Mouse (Mus musculus): ENCODE results near the gene Cuedc1. TPM values are rescaled to one million over a fixed set of nuclear protein-coding genes. Genes with fewer than 3 reads are reported as not detected.
A peak's percentile ranks its signal among the peaks of the same experiment; 100 is the strongest.

Gene Cuedc1
- polyA plus RNA-seq, 1 experiment: 346 TPM

DNA sequence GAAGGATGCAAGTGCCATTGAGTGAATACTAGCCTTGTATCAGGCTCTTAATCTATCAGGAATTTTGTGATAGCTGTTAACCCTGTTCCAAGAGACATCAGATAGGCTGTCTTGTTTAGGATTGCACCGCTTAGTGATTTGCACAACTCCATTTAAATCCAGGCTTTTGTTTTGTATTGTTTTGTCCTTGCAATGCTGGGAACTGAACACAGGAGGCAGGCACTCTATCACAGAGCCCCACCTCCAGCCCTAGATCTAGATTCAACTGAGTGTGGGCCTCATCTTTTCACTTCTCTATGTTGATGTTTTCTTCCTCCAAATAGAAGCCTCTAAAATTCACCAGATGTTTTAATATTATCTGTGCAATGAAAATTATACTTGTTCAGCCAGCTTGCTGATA is 22.2 kb upstream of the Cuedc1 start:
- Histone ChIP-seq H3K4me1 (peaks cover 94% of the 10 kb centered on the region), H3K36me3 (replicated peaks; ENCODE audit: low read length) (peaks cover 96% of the 10 kb centered on the region), H3K9me3 (no peaks in the 10 kb centered on the region), H3K4me3 (replicated peaks) (no peak overlapping the region), H3K27me3 (replicated peaks) (no peaks in the 10 kb centered on the region)
- TF ChIP-seq FLI1 (IDR thresholded peaks at IDR 0.05; ENCODE audit: low read length) (no peak), GATA1 (IDR thresholded peaks at IDR 0.05; ENCODE audit: borderline replicate concordance, low read length) (no peak)

DNA sequence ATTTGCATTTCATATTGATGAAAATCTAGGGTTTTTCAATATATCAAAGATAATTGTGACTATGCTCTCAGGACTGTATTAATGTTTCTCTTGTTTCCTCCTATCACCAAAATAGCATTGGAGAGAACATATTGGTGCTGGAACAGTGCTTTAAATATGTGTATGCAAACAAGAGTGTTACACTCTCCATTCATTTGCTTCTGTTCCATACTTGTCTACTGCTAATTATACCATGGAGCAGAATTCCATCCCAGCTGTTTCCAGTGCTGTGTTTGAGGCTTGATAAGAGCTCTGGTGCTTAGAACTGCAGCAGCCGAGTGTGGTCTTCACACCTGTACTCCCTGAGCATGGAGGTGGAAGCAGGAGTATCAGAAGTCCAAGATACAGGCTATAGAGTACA is 21.5 kb upstream of the Cuedc1 start:
- Histone ChIP-seq H3K9me3 (no peaks in the 10 kb centered on the region), H3K4me3 (replicated peaks) (no peak overlapping the region), H3K4me1 (peaks cover 94% of the 10 kb centered on the region), H3K36me3 (replicated peaks; ENCODE audit: low read length) (peaks cover 96% of the 10 kb centered on the region), H3K27me3 (replicated peaks) (no peaks in the 10 kb centered on the region)
- TF ChIP-seq GATA1 (IDR thresholded peaks at IDR 0.05; ENCODE audit: borderline replicate concordance, low read length) (no peak), FLI1 (IDR thresholded peaks at IDR 0.05; ENCODE audit: low read length) (no peak)

DNA sequence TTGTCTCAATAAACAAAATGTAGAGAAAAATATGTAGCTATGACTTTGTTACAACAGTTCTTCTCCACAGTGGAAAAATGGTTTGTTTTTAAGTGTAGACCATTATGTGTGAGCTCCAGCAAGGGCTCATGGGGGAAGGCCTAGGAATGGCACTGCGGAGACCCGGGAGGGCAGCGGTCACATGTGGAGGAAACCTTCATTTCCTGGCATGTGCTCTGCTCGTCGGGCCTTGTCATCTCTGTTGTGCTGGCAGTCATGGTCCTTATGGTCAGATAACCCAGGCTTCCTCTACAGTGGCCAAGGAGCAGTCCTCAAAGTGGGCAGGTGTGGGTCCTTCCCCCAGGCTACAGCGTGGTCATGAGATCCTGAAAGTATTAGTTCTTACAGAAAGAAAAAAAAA is 14.2 kb upstream of the Cuedc1 start:
- peaks cover 78% of the 10 kb centered on the region for H3K36me3 ChIP-seq (replicated peaks; ENCODE audit: low read length)
- H3K27me3 ChIP-seq (replicated peaks): no peaks in the 10 kb centered on the region
- no peaks in the 10 kb centered on the region; the same call in 1 of the 2 replicates for H3K9me3 ChIP-seq
- peak overlapping the region; percentile 60 for H3K4me3 ChIP-seq (replicated peaks)
- peaks cover 100% of the 10 kb centered on the region for H3K4me1 ChIP-seq
- TF ChIP-seq GATA1 (IDR thresholded peaks at IDR 0.05; ENCODE audit: borderline replicate concordance, low read length) (no peak), FLI1 (IDR thresholded peaks at IDR 0.05; ENCODE audit: low read length) (no peak)

DNA sequence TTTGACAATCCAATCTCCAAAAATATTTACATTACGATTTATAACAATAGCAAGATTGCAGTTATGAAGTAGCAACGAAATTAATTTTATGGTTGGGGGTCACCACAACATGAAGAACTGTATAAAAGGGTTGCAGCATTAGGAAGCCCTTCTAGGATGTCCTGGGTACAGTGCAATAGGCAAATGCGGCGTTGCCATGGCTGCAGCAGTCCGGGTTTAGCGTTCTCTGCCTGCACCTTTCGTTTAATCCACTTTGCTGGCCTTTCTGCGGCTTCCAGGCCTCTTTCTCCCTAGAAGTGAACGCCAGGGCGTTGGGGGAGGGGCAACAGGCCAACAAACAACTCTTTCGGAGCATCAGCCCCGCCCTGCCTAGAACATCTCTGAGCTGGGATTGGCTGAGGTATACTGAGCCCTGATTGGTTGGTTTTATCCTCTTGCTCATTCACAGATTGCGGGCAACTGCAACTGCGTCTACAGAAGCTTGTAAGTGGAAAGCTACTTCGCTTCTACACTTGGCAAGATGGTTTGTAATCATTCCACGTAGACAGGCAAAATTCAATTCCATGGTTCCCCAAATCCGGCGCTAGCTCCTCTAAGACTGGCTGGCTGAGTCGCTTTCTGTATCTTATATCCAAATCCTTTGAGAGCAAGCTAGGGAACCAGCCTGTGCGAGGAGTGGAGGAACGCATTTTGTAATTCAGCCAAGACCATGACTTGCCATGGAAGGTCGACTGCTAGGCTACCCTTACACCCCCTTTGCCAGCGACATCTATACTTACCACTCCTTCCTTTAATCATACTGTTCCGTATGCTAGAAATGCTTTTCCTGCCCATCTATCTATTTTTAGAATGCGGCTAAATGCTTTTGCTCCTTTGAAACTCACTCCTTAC is 10.9 kb upstream of the Cuedc1 start:
- Histone ChIP-seq H3K4me1 (peaks cover 100% of the 10 kb centered on the region), H3K4me3 (replicated peaks) (peak overlapping the region; percentile 87), H3K36me3 (replicated peaks; ENCODE audit: low read length) (peaks cover 58% of the 10 kb centered on the region), H3K27me3 (replicated peaks) (no peaks in the 10 kb centered on the region), H3K9me3 (no peaks in the 10 kb centered on the region; the same call in 1 of the 2 replicates)
- TF ChIP-seq FLI1 (IDR thresholded peaks at IDR 0.05; ENCODE audit: low read length) (no peak), GATA1 (IDR thresholded peaks at IDR 0.05; ENCODE audit: borderline replicate concordance, low read length) (no peak)

DNA sequence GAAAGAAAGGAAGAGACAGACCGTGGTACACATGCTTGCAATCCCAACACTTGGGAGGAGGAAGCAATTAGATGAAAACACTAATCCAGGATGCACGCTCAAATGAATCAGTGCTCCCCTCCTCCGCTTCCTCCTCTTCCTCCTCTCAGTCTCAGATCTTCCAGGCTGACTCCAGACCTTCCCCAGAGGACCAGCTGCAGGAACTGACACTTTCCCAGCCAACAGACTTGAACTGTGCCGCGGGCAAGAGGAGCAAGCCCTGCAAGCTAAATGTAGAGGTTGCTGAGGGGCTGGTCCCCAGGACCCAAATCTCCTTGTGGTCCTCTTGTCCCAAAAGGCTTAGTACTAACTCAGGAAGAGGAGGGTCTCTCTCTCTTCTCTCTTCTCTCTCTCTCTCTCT is 8.7 kb upstream of the Cuedc1 start:
- no peak for TF ChIP-seq FLI1 (IDR thresholded peaks at IDR 0.05; ENCODE audit: low read length)
- TF ChIP-seq GATA1 (IDR thresholded peaks at IDR 0.05; ENCODE audit: borderline replicate concordance, low read length): no peak
- peaks cover 37% of the 10 kb centered on the region for H3K36me3 ChIP-seq (replicated peaks; ENCODE audit: low read length)

DNA sequence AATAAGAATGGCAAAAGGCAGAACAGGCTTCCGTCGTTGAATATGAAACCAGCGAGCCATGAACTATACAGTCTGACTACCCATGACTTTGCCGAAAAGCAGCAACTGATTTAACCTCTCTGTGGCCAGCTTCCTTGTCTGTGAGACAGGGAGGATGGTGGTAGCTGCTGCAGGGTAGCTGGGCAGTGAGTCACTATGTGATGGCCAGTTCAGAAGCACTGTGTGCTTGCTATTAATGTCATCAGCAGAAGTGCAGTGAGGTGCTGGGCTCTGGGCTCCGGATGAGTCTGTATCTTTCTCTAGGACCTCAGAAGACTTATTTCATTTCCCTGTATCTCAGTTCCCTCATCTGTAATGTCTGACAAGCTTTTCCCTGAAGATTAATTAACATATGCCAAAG is 7.6 kb upstream of the Cuedc1 start:
- TF ChIP-seq GATA1 (IDR thresholded peaks at IDR 0.05; ENCODE audit: borderline replicate concordance, low read length) (no peak), FLI1 (IDR thresholded peaks at IDR 0.05; ENCODE audit: low read length) (no peak)
- no peaks in the 10 kb centered on the region; the same call in 1 of the 2 replicates for H3K9me3 ChIP-seq
- peaks cover 26% of the 10 kb centered on the region for H3K36me3 ChIP-seq (replicated peaks; ENCODE audit: low read length)
- peak overlapping the region; percentile 33 for H3K4me3 ChIP-seq (replicated peaks)
- peaks cover 93% of the 10 kb centered on the region for H3K4me1 ChIP-seq
- no peaks in the 10 kb centered on the region for H3K27me3 ChIP-seq (replicated peaks)

More for the DNA sequence above, 8.7 kb upstream of the Cuedc1 start:
- H3K4me1 ChIP-seq: peaks cover 95% of the 10 kb centered on the region
- no peaks in the 10 kb centered on the region; the same call in 1 of the 2 replicates for H3K9me3 ChIP-seq
- H3K27me3 ChIP-seq (replicated peaks): no peaks in the 10 kb centered on the region
- H3K4me3 ChIP-seq (replicated peaks): no peak overlapping the region

DNA sequence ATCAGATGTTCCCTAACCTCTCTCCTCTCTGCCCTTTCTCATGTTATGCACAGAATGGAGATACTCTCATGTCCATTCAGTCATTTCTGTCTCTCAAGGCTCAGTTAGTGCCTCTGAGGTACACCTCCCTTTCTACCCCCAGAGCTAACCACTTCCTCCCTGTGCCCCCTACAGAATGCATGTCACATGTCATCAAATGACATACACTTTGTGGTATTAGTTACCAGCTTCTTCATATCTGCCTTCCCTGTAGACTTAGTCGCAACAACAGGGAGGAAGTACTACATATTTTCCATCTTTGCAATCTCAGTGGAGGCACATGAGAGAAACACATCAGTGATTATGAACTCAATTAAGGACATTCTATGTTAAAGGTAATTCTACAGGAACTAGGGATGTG is 5.9 kb upstream of the Cuedc1 start:
- H3K4me3 ChIP-seq (replicated peaks): peak overlapping the region; percentile 56
- peaks cover 85% of the 10 kb centered on the region for H3K4me1 ChIP-seq
- no peaks in the 10 kb centered on the region for H3K27me3 ChIP-seq (replicated peaks)
- peaks cover 24% of the 10 kb centered on the region for H3K36me3 ChIP-seq (replicated peaks; ENCODE audit: low read length)
- no peaks in the 10 kb centered on the region; the same call in 1 of the 2 replicates for H3K9me3 ChIP-seq
- no peak for TF ChIP-seq GATA1 (IDR thresholded peaks at IDR 0.05; ENCODE audit: borderline replicate concordance, low read length)

DNA sequence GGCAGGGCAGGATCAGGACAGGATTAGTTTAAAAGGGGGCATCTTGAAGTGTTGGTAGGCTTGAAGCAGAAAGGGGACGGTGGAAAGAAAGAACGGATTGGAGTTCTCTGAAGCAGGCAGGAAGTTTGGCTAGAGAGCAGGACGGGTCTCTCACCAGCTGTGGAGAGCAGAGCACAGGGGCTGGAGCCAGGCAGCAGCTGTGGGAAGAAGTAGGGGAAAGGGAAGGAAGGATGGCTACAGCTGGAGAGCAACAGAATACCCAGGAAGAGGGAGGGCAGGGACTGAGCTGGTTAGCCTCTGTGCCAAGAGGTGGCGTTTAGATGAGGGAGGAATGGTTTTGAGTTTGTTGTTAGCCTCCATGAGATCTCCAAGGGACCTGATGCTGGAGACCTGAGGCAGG is 685 bp upstream of the Cuedc1 start:
- TF ChIP-seq GATA1 (IDR thresholded peaks at IDR 0.05; ENCODE audit: borderline replicate concordance, low read length) (no peak), FLI1 (IDR thresholded peaks at IDR 0.05; ENCODE audit: low read length) (no peak)
- Histone ChIP-seq H3K4me1 (peaks cover 71% of the 10 kb centered on the region), H3K9me3 (no peaks in the 10 kb centered on the region), H3K36me3 (replicated peaks; ENCODE audit: low read length) (peaks cover 27% of the 10 kb centered on the region), H3K27me3 (replicated peaks) (no peaks in the 10 kb centered on the region), H3K4me3 (replicated peaks) (peak overlapping the region; percentile 92)

DNA sequence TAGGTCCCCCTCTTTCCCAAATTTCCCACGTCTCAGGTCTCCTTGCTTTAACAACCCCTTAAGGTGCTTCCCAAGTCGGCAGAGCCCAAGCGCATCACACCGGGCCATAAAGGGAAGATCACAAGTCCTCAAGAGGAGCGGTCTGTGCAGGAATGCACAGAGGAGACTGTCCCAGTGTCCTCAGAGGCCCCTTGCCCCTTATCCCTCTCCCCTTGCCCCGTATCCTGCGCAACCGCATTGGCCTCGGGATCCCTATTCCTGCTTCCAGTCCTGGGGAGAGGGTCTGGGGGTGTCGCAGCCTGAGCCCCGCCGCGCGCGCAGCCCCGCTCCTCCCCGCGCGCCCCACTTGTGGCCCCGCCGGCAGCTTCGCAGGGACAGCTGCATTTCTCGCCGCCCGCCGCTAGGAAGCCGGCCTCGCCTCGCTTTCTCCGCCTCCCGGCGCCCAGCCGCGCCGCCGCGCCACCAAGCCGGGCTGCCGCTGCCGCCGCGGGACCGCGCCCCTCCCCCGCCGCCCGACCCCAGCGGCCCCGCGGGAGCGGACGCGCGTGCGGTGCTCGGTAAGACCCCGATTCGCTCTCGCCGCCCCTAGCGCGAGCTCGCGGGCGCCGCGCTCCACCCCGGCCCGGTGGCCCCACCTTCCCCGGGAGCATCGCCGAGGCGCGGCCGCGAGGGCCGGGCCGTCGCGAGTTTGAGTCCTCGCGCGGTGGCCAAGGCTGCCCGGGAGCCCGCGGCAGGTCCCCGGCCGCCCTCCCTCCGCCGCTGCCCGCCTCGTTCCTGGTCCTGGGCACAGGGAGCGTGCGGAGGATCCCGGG is 1.1 kb downstream of the Cuedc1 start:
- H3K4me1 ChIP-seq: peaks cover 74% of the 10 kb centered on the region
- no peaks in the 10 kb centered on the region for H3K27me3 ChIP-seq (replicated peaks)
- peaks cover 35% of the 10 kb centered on the region for H3K36me3 ChIP-seq (replicated peaks; ENCODE audit: low read length)
- H3K4me3 ChIP-seq (replicated peaks): peak overlapping the region; percentile 92
- no peaks in the 10 kb centered on the region for H3K9me3 ChIP-seq
- no peak for TF ChIP-seq GATA1 (IDR thresholded peaks at IDR 0.05; ENCODE audit: borderline replicate concordance, low read length)
- TF ChIP-seq FLI1 (IDR thresholded peaks at IDR 0.05; ENCODE audit: low read length): no peak
